26 mouse cellular contexts compared by ENCODE assay signal in genomic region chr7:112103816-112104215, GRCm38 (mm10). TPM values are rescaled to one million over a fixed set of nuclear protein-coding genes. Genes with fewer than 3 reads are reported as not detected.
DNase-seq lines count a peak whose midpoint lies in the region; ATAC-seq lines count a peak whose summit lies in the region.
"Had no signal": no experiment of that assay in that cellular context is flagged by ENCODE, and none has a peak within 500 bp of the region (broad histone marks: within the 10 kb centered on the region; RNA-seq: fewer than 3 reads in every experiment).

No protein-coding gene starts in this region.

- no peak overlapping the region for H3K4me3 ChIP-seq in heart, embryonic 11.5 days (ENCODE audit: low read depth, low read length)
- H3K4me3 ChIP-seq in stomach, embryonic 15.5 days (replicated peaks) = no peak overlapping the region
- H3K4me3 ChIP-seq: forebrain, embryonic 10.5 days; forebrain, embryonic 13.5 days; heart, embryonic 12.5 days; heart, embryonic 15.5 days; hindbrain, embryonic 10.5 days; hindbrain, embryonic 13.5 days had no signal

- DNase-seq in heart, adult 11 months = peak; percentile 55
- DNase-seq in urinary bladder, postnatal 14 days (ENCODE audit: low spot score) = peak; percentile 42
- no peak for DNase-seq in urinary bladder, adult 2 months (ENCODE audit: low spot score)
- DNase-seq in yolk sac, embryonic 10.5 days (ENCODE audit: low spot score) = peak; percentile 23
- no peak for DNase-seq in cerebellum, postnatal 4 days (ENCODE audit: low spot score in 2 of 2)
- no peak for DNase-seq in testis, postnatal 14 days (ENCODE audit: low spot score)
- DNase-seq: adrenal gland, adult 8-10 months; adrenal gland, postnatal 25 days; cerebellum, adult 11-12 months; cerebellum, adult 8-10 months; cerebellum, postnatal 10 days; cerebellum, postnatal 36 days; gastrocnemius, postnatal 10 days; gastrocnemius, postnatal 36 days; heart, postnatal 10 days; heart, postnatal 36 days had no signal

- no peak for ATAC-seq in heart, embryonic 11.5 days (replicated peaks; ENCODE audit: insufficient number of reproducible peaks, low FRiP score, low TSS enrichment)
- ATAC-seq in stomach, embryonic 15.5 days (ENCODE audit: insufficient read depth, low FRiP score, low read depth) = peak; percentile 84
- ATAC-seq: activated CD4-positive, CD25-positive, alpha-beta regulatory T cell, adult 4 months; forebrain, embryonic 13.5 days; forebrain, embryonic 16.5 days had no signal

- no peaks in the 10 kb centered on the region for H3K27me3 ChIP-seq in heart, embryonic 11.5 days (ENCODE audit: control insufficient read depth, insufficient read depth, low read length)
- no peaks in the 10 kb centered on the region for H3K27me3 ChIP-seq in stomach, embryonic 15.5 days (replicated peaks)
- H3K27me3 ChIP-seq: forebrain, embryonic 13.5 days; heart, embryonic 12.5 days; heart, embryonic 15.5 days; hindbrain, embryonic 13.5 days had no signal

- H3K9me3 ChIP-seq in heart, embryonic 11.5 days (replicated peaks; ENCODE audit: control insufficient read depth, low read length) = no peaks in the 10 kb centered on the region
- no peaks in the 10 kb centered on the region for H3K9me3 ChIP-seq in stomach, embryonic 15.5 days
- H3K9me3 ChIP-seq: forebrain, embryonic 10.5 days; forebrain, embryonic 13.5 days; heart, embryonic 12.5 days; heart, embryonic 15.5 days; hindbrain, embryonic 10.5 days; hindbrain, embryonic 13.5 days had no signal

- no peak overlapping the region for H3K27ac ChIP-seq in heart, embryonic 11.5 days (ENCODE audit: low read depth, low read length)
- 0 out of 2 replicates have a peak overlapping the region, but pooled peaks have one; percentile 26 for H3K27ac ChIP-seq in stomach, embryonic 15.5 days
- H3K27ac ChIP-seq: forebrain, embryonic 10.5 days; forebrain, embryonic 13.5 days; heart, embryonic 15.5 days; hindbrain, embryonic 10.5 days; hindbrain, embryonic 13.5 days had no signal

- no peak overlapping the region for H3K9ac ChIP-seq in heart, embryonic 11.5 days (ENCODE audit: low read depth, low read length)
- no peak overlapping the region for H3K9ac ChIP-seq in stomach, embryonic 15.5 days
- H3K9ac ChIP-seq: forebrain, embryonic 13.5 days; heart, embryonic 12.5 days; heart, embryonic 15.5 days; hindbrain, embryonic 13.5 days had no signal

- no peaks in the 10 kb centered on the region for H3K4me1 ChIP-seq in heart, embryonic 11.5 days (ENCODE audit: control insufficient read depth, insufficient read depth, low read length)
- H3K4me1 ChIP-seq in stomach, embryonic 15.5 days = no peaks in the 10 kb centered on the region
- H3K4me1 ChIP-seq: forebrain, embryonic 10.5 days; forebrain, embryonic 13.5 days; heart, embryonic 15.5 days; hindbrain, embryonic 10.5 days; hindbrain, embryonic 13.5 days had no signal

- peaks cover 27% of the 10 kb centered on the region for H3K36me3 ChIP-seq in heart, embryonic 11.5 days (ENCODE audit: control insufficient read depth, insufficient read depth, low read length)
- H3K36me3 ChIP-seq in stomach, embryonic 15.5 days = peaks cover 22% of the 10 kb centered on the region

- 80% methylated on average over 5 of the region's 5 CpGs for WGBS in heart, embryonic 11.5 days (ENCODE audit: insufficient replicate concordance)
- WGBS in stomach, embryonic 15.5 days = 66% methylated on average over 5 of the region's 5 CpGs

- H3K4me2 ChIP-seq in heart, embryonic 11.5 days = no peak overlapping the region
- H3K4me2 ChIP-seq in stomach, embryonic 15.5 days = no peak overlapping the region
- H3K4me2 ChIP-seq: forebrain, embryonic 13.5 days; heart, embryonic 12.5 days; heart, embryonic 15.5 days; hindbrain, embryonic 13.5 days had no signal

RNA-seq across cellular contexts. Expression of gene Dkk3, which starts 55.0 kb away (rescaled TPM):
- 72.4 and 97.5 TPM in 2 replicates for polyA plus RNA-seq in heart, embryonic 11.5 days (2014; fragmentation: Nextera tagmentation; extraction: Ambion mirVana)
- 68.6 and 94.4 TPM in 2 replicates for polyA plus RNA-seq in urinary bladder, adult 2 months (2012; rRNA removed)
- polyA plus RNA-seq in stomach, embryonic 15.5 days (2015; fragmentation: Nextera tagmentation; extraction: Ambion mirVana) = 30.7 and 33.1 TPM in 2 replicates

Comparison
In these comparisons a context has a peak if more than half of its experiments do, and no peak if none do; other contexts are left out.
1. DNase-seq: peak in heart, adult 11 months (single experiment), urinary bladder, postnatal 14 days (single experiment) and yolk sac, embryonic 10.5 days (single experiment); none in urinary bladder, adult 2 months (single experiment), cerebellum, postnatal 4 days (0 of 2) and testis, postnatal 14 days (single experiment).